Mouse (Mus musculus) ES-Bruce4 (cell line): ENCODE data around the gene Eif4e3.
A peak's percentile ranks its signal among the peaks of the same experiment; 100 is the strongest.

Experiments
- CTCF ChIP-seq: IDR thresholded peaks from one replicate; pipeline ENCODE4 v1.8.1; 2011; ENCODE audit warnings: low read depth, low read length
- EP300 ChIP-seq: IDR thresholded peaks from 2 replicates; pipeline ENCODE4 v1.6.1; 2011; ENCODE audit warnings: low read depth, low read length; ENCODE audit not compliant: insufficient read depth
- POLR2A ChIP-seq: IDR thresholded peaks from one replicate; pipeline ENCODE4 v1.8.1; 2011; ENCODE audit warnings: low read length; ENCODE audit not compliant: insufficient read depth

GRCm38 (mm10) chr6:99671768-99672167, 5.2 kb upstream of the Eif4e3 start:
- peak; percentile 23 for TF ChIP-seq CTCF
- no peak for TF ChIP-seq POLR2A
- TF ChIP-seq EP300: no peak
